Mouse (Mus musculus) R1 (cell line): ENCODE measurements around the gene Usp36.
A peak's percentile ranks its signal among the peaks of the same experiment; 100 is the strongest.

Source experiments
- DNase-seq: peaks from one replicate; pipeline ENCODE4 v3.0.0-alpha.2; 2018; ENCODE audit warnings: low read depth, low spot score

Gene Usp36

DNA sequence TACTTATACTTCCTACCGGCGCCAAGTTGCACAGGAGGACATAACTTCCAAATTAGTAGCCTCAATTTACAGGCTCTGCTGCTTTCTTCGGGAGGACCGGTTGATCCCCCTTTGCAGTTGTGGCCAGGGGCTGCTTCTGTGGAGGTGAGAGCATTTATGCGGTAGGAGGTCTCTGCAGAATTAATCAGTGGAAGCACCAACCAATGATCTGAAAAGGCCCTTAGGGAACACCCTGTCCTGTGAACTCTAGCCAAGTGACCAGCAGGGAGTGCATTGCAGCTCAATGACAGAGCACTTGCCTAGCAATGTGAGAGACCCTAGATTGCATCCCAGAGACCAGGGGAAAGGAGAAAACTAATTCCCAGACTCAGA lies 41.0 kb downstream of the Usp36 start:
- DNase-seq: no peak

DNA sequence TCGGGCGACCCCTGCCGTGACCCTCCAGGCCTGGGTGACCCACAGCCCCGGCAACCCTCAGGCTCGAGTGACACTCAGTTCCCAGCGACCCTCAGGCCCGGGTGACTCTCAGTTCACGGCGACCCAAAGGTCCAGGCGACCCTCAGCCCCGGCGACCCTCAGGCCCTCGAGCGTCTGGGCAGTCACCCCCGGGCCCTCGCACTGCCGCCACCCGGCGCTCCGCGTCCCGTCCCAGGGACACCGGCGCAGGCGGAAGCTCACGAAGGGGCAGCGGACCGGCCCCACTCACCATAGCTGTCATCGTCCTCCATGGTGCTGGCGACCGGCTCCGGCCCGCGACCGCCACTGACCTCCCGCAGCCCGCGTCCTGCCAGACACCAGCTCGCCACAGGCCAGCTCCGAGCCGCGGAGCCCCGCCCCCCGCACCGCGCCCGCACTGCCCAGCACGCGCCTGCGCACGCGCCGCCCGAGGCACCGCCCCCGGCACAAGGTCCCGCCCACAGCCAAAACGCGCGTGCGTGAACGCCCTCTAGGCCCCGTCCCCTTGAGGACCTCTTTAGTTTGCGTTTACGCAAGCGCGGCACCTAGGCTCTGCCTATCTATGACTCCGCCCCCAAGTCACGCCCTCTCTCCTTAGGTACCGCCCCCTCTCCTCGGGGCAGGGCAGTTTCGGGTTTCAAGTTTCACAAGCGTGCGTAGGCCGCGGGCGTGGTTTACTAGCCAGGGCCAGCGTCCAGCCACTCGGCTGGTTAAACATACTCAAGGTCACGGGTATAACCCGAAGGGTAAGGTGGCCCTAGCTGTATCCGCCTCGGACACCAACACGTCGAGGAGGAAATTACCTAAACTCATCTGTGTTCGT lies 41.7 kb downstream of the Usp36 start, which contains the start of gene Cyth1:
TSS of gene Cyth1 (minus strand) at position 443 of the 862 bp plus-strand sequence.
- DNase-seq: peak; percentile 97

DNA sequence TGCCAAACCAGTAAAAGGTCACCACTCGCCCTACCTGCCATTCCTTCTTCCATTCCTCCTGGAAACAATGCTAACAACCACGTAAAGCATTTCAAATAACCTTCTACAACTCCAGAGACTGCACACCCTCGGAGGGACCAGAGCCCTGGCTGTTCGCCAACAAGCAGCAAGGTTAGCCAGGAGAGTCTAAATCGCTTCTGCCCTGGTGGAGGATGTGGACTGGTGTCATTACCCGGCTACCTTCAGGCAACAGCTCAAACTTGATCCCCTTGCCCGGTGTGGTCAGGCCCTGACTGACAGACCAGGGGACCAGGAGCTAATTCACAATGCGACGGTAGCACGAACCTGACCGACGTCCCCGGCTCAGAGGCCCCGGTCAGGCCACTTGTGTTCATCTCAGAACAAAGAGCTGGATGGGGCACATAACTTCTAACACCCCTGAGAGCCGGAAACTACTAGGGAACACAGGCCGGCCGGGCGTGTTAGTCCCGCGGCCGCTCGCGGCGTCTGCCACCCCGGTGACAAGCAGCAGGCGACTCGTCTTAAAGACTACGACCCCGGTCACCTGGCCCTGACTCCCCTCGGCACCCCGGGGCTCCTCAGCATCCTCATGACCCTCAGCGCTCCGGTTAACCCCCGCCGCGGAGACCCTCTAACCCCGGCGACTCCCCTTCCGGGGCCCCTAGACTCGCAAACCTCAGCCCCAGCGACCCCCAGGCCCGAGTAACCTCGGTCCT lies 42.5 kb downstream of the Usp36 start:
- peak; percentile 40 for DNase-seq

- no peak for DNase-seq
These were observed 43.3 kb downstream of the Usp36 start for GRCm38 (mm10) chr11:118246724-118247123.

DNA sequence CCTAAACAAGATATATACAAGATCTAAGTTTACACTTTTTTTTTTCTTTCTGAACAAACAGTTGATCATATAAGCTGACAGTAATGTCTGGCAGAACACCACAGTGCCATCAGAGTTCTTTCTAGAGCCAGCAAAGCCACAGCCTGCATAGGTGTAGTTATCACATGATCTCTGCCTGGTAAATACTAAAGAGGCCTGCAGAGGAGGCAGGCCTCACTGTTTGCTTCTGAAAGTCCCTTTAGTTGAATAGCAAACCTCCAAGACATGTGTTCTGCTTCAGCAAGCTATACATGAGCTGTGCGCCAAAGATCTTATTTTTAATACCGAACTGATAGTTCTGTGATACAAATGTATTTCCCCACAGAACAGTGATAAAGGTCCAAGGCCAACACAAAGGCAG lies 44.9 kb downstream of the Usp36 start:
- DNase-seq: no peak

DNA sequence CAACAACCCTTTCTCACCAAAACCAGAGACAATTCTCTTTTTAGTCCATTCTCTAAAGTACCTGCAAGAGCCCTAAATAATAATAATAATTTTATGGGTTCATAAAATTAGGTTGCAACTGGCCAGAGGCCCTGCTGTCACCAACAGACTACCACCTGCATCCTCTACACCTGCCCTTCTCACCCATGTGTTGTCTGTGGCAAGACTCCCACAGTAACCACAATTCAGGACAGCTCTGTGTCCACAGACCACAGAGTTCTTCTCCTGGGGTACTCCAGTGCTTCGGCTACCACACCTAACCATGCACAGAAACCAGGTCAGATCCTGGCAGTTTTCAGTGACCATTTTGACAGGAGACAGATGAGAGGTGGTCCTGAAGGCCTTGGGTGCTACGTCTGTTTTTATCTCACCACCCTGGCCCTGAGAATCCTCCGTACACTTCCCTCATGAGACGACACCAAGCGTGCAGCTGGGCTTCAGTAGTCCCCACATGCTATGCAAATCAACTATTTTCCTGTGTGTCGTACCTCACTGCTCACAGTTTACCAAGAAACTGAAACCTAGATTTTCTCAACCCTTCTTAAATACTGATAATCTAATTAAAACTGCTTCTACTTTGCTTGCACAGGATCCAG lies 46.3 kb downstream of the Usp36 start:
- DNase-seq: no peak

DNA sequence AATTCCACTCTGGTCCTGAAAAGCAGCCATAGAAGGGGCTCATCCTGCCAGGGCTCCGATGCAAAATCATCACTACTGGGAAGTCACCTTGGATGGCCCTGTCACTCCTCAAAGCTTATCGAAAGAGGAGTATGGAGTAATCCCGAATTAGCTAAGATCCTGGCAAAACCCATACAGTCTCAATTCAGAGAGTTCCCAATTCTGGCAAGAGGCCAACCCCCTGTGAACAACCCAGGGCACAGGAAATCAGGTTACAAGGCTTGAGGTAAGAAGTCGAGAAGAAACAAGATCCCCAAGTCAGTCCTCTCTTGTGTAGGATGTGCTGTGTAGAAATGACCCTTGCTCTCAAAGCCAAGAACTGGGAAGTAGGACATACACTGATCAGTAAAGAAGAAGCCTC lies 47.5 kb downstream of the Usp36 start:
- DNase-seq: no peak

GRCm38 (mm10) chr11:118240388-118240787 lies 49.7 kb downstream of the Usp36 start:
- no peak for DNase-seq

- no peak for DNase-seq
These were observed 50.5 kb downstream of the Usp36 start for GRCm38 (mm10) chr11:118239281-118240198.

DNA sequence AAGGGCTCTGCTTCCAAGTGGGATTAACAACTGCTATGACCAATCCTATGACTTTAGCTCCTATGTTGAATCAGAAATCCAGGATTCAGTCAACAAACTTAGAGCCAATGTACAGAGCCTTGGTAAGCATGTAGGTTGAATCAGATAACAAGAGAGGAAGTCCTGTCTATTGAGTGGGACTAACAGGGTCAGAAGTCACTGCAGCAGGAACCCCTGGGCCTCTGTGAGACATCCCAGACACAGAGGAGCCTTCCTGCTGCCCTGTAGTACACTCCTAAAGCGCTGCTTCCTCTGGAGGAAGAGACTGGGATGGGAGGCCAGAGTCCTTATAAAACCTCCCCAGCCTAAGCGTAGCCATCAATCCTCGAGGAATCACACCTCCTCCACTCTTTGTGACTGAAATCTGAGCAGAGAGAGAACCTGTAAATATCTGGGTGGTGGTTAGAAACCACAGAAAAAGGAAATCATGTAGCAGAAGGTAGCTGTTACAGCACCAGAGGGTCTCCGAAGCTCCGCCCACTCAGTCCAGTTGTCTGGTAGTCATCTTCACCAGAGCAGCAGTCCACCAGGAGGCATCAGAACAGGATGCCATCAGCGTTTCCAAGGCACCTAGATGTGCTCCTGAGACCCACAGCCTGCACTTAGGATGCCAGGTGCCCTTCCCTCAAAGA lies 53.4 kb downstream of the Usp36 start:
- DNase-seq: no peak

- no peak for DNase-seq
These were observed 55.1 kb downstream of the Usp36 start for GRCm38 (mm10) chr11:118234929-118235328.

DNA sequence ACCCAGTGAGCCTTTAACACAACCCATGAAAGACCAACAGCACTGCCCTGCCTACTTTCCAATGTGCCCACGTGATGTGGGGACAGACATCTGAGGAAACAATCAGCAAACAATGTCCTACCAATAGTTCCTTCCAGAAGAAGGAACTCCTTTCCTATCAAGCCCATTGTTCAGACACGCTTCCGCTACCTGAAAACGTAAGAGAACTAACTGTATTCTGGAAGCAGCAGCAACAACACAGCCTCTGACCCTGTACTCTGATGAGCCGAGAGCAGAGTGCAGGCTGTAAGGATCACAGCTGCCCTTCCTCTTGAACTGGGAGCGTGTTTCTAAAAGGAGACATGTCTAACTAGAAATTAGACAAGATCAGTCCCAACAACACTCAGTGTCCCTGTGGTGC lies 55.5 kb downstream of the Usp36 start:
- no peak for DNase-seq

GRCm38 (mm10) chr11:118233924-118234323 lies 56.1 kb downstream of the Usp36 start:
- DNase-seq: no peak

- no peak for DNase-seq
These were observed 57.7 kb downstream of the Usp36 start for GRCm38 (mm10) chr11:118232314-118232831.

- DNase-seq: no peak
These were observed 60.1 kb downstream of the Usp36 start for GRCm38 (mm10) chr11:118229941-118230340.

- no peak for DNase-seq
These were observed 62.4 kb downstream of the Usp36 start for GRCm38 (mm10) chr11:118227650-118228049.

- DNase-seq: no peak
These were observed 63.2 kb downstream of the Usp36 start for GRCm38 (mm10) chr11:118226850-118227249.

GRCm38 (mm10) chr11:118225862-118226261 lies 64.2 kb downstream of the Usp36 start:
- DNase-seq: no peak

- DNase-seq: no peak
These were observed 64.8 kb downstream of the Usp36 start for GRCm38 (mm10) chr11:118225056-118225836.
